Comparison of ENCODE assay signal across 10 mouse cellular contexts in the genomic region with DNA sequence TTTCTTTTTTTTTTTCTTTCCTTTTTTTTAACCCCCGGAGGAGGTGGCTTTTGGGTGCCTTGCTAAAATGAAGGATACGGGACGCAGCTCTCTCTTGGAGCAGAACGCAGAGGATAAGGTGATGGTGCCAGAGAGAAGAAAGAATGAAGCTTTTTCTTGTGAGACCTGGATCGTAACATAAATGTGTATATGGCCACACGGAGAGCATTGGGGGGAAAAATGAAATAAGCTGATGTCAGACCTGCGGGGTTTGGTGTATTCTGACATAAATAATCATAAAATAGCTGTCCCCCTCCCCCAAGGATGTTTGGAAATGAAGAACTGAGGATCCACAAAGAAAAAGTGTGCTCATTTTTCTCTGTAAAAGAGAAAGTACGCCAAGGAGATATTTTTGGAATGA.
A peak's percentile ranks its signal among the peaks of the same experiment; 100 is the strongest.
DNase-seq lines count a peak whose midpoint lies in the region; ATAC-seq and TF ChIP-seq lines count a peak whose summit lies in the region.
"Had no signal": no experiment of that assay in that cellular context is flagged by ENCODE, and none has a peak within 500 bp of the region (broad histone marks: within the 10 kb centered on the region; RNA-seq: fewer than 3 reads in every experiment).

No protein-coding gene starts in this region.

- H3K4me1 ChIP-seq in kidney, embryonic 14.5 days (ENCODE audit: control insufficient read depth, insufficient read depth, low read length): no peaks in the 10 kb centered on the region
- H3K4me1 ChIP-seq in embryonic facial prominence, embryonic 12.5 days: 0 out of 2 replicates have a peak, but pooled peaks cover 5% of the 10 kb centered on the region
- H3K4me1 ChIP-seq in hindbrain, postnatal 0 days (ENCODE audit: insufficient read depth, low read length): 0 out of 2 replicates have a peak, but pooled peaks cover 5% of the 10 kb centered on the region
- peaks cover 14% of the 10 kb centered on the region for H3K4me1 ChIP-seq in midbrain, embryonic 16.5 days (ENCODE audit: control insufficient read depth, insufficient read depth, low read length)

- ATAC-seq in kidney, embryonic 14.5 days (ENCODE audit: low FRiP score, low TSS enrichment): no peak
- ATAC-seq in embryonic facial prominence, embryonic 12.5 days (ENCODE audit: insufficient number of reproducible peaks, insufficient read depth, low FRiP score, low TSS enrichment): no peak
- no peak for ATAC-seq in hindbrain, postnatal 0 days
- ATAC-seq in midbrain, embryonic 16.5 days: no peak

- no peak overlapping the region for H3K9ac ChIP-seq in kidney, embryonic 14.5 days (ENCODE audit: low read depth, low read length)
- no peak overlapping the region for H3K9ac ChIP-seq in embryonic facial prominence, embryonic 12.5 days
- H3K9ac ChIP-seq in hindbrain, postnatal 0 days (replicated peaks; ENCODE audit: low read length): peak overlapping the region; percentile 65
- H3K9ac ChIP-seq in midbrain, embryonic 16.5 days (ENCODE audit: low read depth, low read length): peak overlapping the region; percentile 77

- peak overlapping the region; percentile 42 for H3K4me3 ChIP-seq in kidney, embryonic 14.5 days (ENCODE audit: low read length)
- H3K4me3 ChIP-seq in embryonic facial prominence, embryonic 12.5 days: peak overlapping the region; percentile 43
- H3K4me3 ChIP-seq in hindbrain, postnatal 0 days (ENCODE audit: low read length): peak overlapping the region; percentile 64
- H3K4me3 ChIP-seq in midbrain, embryonic 16.5 days (ENCODE audit: low read depth, low read length): peak overlapping the region; percentile 66

- no peaks in the 10 kb centered on the region for H3K36me3 ChIP-seq in kidney, embryonic 14.5 days (ENCODE audit: control insufficient read depth, insufficient read depth, low read length)
- no peaks in the 10 kb centered on the region for H3K36me3 ChIP-seq in embryonic facial prominence, embryonic 12.5 days
- no peaks in the 10 kb centered on the region for H3K36me3 ChIP-seq in hindbrain, postnatal 0 days (ENCODE audit: insufficient read depth, low read length)
- no peaks in the 10 kb centered on the region for H3K36me3 ChIP-seq in midbrain, embryonic 16.5 days (ENCODE audit: control insufficient read depth, insufficient read depth, low read length)
- H3K36me3 ChIP-seq: G1E had no signal

- H3K4me2 ChIP-seq in kidney, embryonic 14.5 days (replicated peaks; ENCODE audit: low read depth, low read length): peak overlapping the region; percentile 87
- peak overlapping the region; percentile 75 for H3K4me2 ChIP-seq in embryonic facial prominence, embryonic 12.5 days (replicated peaks)
- H3K4me2 ChIP-seq in hindbrain, postnatal 0 days (ENCODE audit: low read depth, low read length): peak overlapping the region; percentile 64
- H3K4me2 ChIP-seq in midbrain, embryonic 16.5 days (ENCODE audit: low read length): peak overlapping the region; percentile 69

- H3K27ac ChIP-seq in kidney, embryonic 14.5 days (ENCODE audit: low read depth, low read length): no peak overlapping the region
- H3K27ac ChIP-seq in embryonic facial prominence, embryonic 12.5 days: no peak overlapping the region
- H3K27ac ChIP-seq in hindbrain, postnatal 0 days: peak overlapping the region; percentile 88
- peak overlapping the region; percentile 88 for H3K27ac ChIP-seq in midbrain, embryonic 16.5 days (ENCODE audit: low read length)

- no peaks in the 10 kb centered on the region for H3K9me3 ChIP-seq in kidney, embryonic 14.5 days (ENCODE audit: control insufficient read depth, low read length)
- H3K9me3 ChIP-seq in embryonic facial prominence, embryonic 12.5 days: no peaks in the 10 kb centered on the region
- H3K9me3 ChIP-seq in hindbrain, postnatal 0 days (ENCODE audit: low read length): no peaks in the 10 kb centered on the region
- H3K9me3 ChIP-seq in midbrain, embryonic 16.5 days (replicated peaks; ENCODE audit: control insufficient read depth, low read length, poor library complexity, severe bottlenecking): no peaks in the 10 kb centered on the region

- H3K27me3 ChIP-seq in kidney, embryonic 14.5 days (ENCODE audit: control insufficient read depth, insufficient read depth, low read length): no peaks in the 10 kb centered on the region; the same call in 1 of the 2 replicates
- H3K27me3 ChIP-seq in embryonic facial prominence, embryonic 12.5 days: 0 out of 2 replicates have a peak, but pooled peaks cover 4% of the 10 kb centered on the region
- H3K27me3 ChIP-seq in hindbrain, postnatal 0 days (ENCODE audit: insufficient read depth, low read length): no peaks in the 10 kb centered on the region
- no peaks in the 10 kb centered on the region for H3K27me3 ChIP-seq in midbrain, embryonic 16.5 days (ENCODE audit: control insufficient read depth, insufficient read depth, low read depth, low read length)

- TF ChIP-seq CTCF in hindbrain, postnatal 0 days (IDR thresholded peaks at IDR 0.05; ENCODE audit: low read depth): no peak

- DNase-seq in kidney, adult 11 months: no peak
- peak; percentile 30 for DNase-seq in hindbrain, postnatal 0 days (ENCODE audit: low spot score)
- DNase-seq in thymus, postnatal 36 days: no peak
- DNase-seq in gastrocnemius, adult 8-10 months (ENCODE audit: low spot score in 2 of 2): no peak
- DNase-seq in kidney, adult 8-10 months: no peak
- DNase-seq: kidney, adult 18-20 months had no signal

- WGBS in kidney, embryonic 14.5 days: 8% methylated on average over 8 of the region's 8 CpGs
- whole genome bisulfite sequencing in embryonic facial prominence, embryonic 12.5 days: 13% methylated on average over 8 of the region's 8 CpGs
- 5% methylated on average over 8 of the region's 8 CpGs for WGBS in hindbrain, postnatal 0 days
- WGBS in midbrain, embryonic 16.5 days: 4% methylated on average over 8 of the region's 8 CpGs

Comparison
In these comparisons a context has a peak if more than half of its experiments do, and no peak if none do; other contexts are left out.
1. H3K27ac ChIP-seq: peak in hindbrain, postnatal 0 days (single experiment) and midbrain, embryonic 16.5 days (single experiment); none in kidney, embryonic 14.5 days (single experiment) and embryonic facial prominence, embryonic 12.5 days (single experiment).
2. H3K9ac ChIP-seq: peak in hindbrain, postnatal 0 days (single experiment) and midbrain, embryonic 16.5 days (single experiment); none in kidney, embryonic 14.5 days (single experiment) and embryonic facial prominence, embryonic 12.5 days (single experiment).
3. Peak in every context shown above with its lines, with median percentiles within 50 percentile points of each other: H3K4me2 ChIP-seq and H3K4me3 ChIP-seq.